Mouse (Mus musculus) limb, embryonic 11.5 days (tissue): ENCODE results near the gene Arhgef33. TPM values are rescaled to one million over a fixed set of nuclear protein-coding genes. Genes with fewer than 3 reads are reported as not detected.
"Not testable (repeated sequence)": the region's sequence is repeated elsewhere in the genome, so short reads cannot be mapped to it uniquely, and the experiment has no call there.

Source experiments
- ATAC-seq: fragments of 200-750 bp; cut with Nextera tagmentation; 2 replicates; pipeline ENCODE4 v1.8.0; 2017; ENCODE audit warnings: low read depth; ENCODE audit not compliant: insufficient number of reproducible peaks, low FRiP score, low TSS enrichment
- DNase-seq: peaks from one replicate; pipeline ENCODE4 v3.0.0-alpha.2; 2015; ENCODE audit warnings: low spot score
- H3K27ac ChIP-seq: fragments of 300-500 bp; sonication (generic); replicated peaks from 2 replicates; pipeline ENCODE4 v1.5.1; 2014; ENCODE audit warnings: low read depth, mild to moderate bottlenecking, low read length
- H3K27me3 ChIP-seq: fragments of 300-500 bp; sonication (generic); 2 replicates; pipeline ENCODE4 v1.6.1; 2014; ENCODE audit warnings: mild to moderate bottlenecking, low read length, mixed read lengths; ENCODE audit not compliant: control insufficient read depth, insufficient read depth
- H3K36me3 ChIP-seq: fragments of 300-500 bp; sonication (generic); 2 replicates; pipeline ENCODE4 v1.6.1; 2014; ENCODE audit warnings: mild to moderate bottlenecking, low read length, moderate library complexity, mixed read lengths; ENCODE audit not compliant: control insufficient read depth, insufficient read depth
- H3K4me1 ChIP-seq: fragments of 300-500 bp; sonication (generic); 2 replicates; pipeline ENCODE4 v1.6.1; 2014; ENCODE audit warnings: low read length, mixed read lengths; ENCODE audit not compliant: control insufficient read depth, insufficient read depth
- H3K4me2 ChIP-seq: fragments of 300-500 bp; sonication (generic); 2 replicates; pipeline ENCODE4 v1.6.1; 2014; ENCODE audit warnings: low read depth, mild to moderate bottlenecking, moderate library complexity; ENCODE audit not compliant: severe bottlenecking
- H3K4me3 ChIP-seq: fragments of 300-500 bp; sonication (generic); 2 replicates; pipeline ENCODE4 v1.5.1; 2014; ENCODE audit warnings: low read depth, low read length
- H3K9ac ChIP-seq: fragments of 300-500 bp; sonication (generic); 2 replicates; pipeline ENCODE4 v1.6.1; 2014; ENCODE audit warnings: mild to moderate bottlenecking, low read length
- H3K9me3 ChIP-seq: fragments of 300-500 bp; sonication (generic); 2 replicates; pipeline ENCODE4 v1.6.1; 2016; ENCODE audit warnings: low read length; ENCODE audit not compliant: control insufficient read depth
- WGBS: fragments of 180-500 bp; shearing (Covaris S2); extraction: QIAGEN DNeasy Blood & Tissue Kit; methylation state at CpG from one replicate; pipeline ENCODE4 v1.1.7; 2014; 5-methylcytosine and 5-hydroxymethylcytosine counted together
- polyA plus RNA-seq: library from polyadenylated mRNA; unstranded; fragments of >200 nt; fragmentation: Nextera tagmentation; extraction: Ambion mirVana; gene quantifications from 2 replicates; pipeline ENCODE4 v1.2.1, GENCODE M21; 2014

The Arhgef33 gene
- 0.11 and 0.53 TPM in 2 replicates for polyA plus RNA-seq

- Histone ChIP-seq H3K4me3 (no peak within 1 kb of the TSS), H3K27ac (no peak within 1 kb of the TSS), H3K9ac (no peak within 1 kb of the TSS), H3K36me3 (no peaks in the 10 kb centered on the region), H3K4me1 (no peaks in the 10 kb centered on the region), H3K4me2 (no peak within 1 kb of the TSS), H3K27me3 (no peaks in the 10 kb centered on the region), H3K9me3 (no peaks in the 10 kb centered on the region)
- DNase-seq (no peak), ATAC-seq (no peak)
- WGBS, result 96% methylated on average over 1 of the region's 1 CpGs
Measured at GRCm38 (mm10) chr17:80307251-80307650, at the start of gene Arhgef33. TSS of gene Arhgef33 (plus strand) at chr17:80307407.

- Histone ChIP-seq H3K9me3 (no peaks in the 10 kb centered on the region), H3K9ac (no peak overlapping the region), H3K4me1 (no peaks in the 10 kb centered on the region), H3K36me3 (peaks cover 11% of the 10 kb centered on the region), H3K4me2 (no peak overlapping the region), H3K27ac (no peak overlapping the region), H3K4me3 (no peak overlapping the region), H3K27me3 (no peaks in the 10 kb centered on the region)
- 93% methylated on average over 4 of the region's 4 CpGs for WGBS
- no peak for ATAC-seq
- no peak for DNase-seq
Measured at GRCm38 (mm10) chr17:80267065-80267464, 40.1 kb upstream of the Arhgef33 start.

- no peaks in the 10 kb centered on the region for H3K9me3 ChIP-seq
- peaks cover 13% of the 10 kb centered on the region for H3K36me3 ChIP-seq
- 91% methylated on average over 3 of the region's 3 CpGs for WGBS
- H3K9ac ChIP-seq, result no peak overlapping the region
- DNase-seq (no peak), ATAC-seq (no peak)
- no peaks in the 10 kb centered on the region for H3K27me3 ChIP-seq
- no peaks in the 10 kb centered on the region for H3K4me1 ChIP-seq
- H3K4me2 ChIP-seq, result no peak overlapping the region
- no peak overlapping the region for H3K27ac ChIP-seq
- no peak overlapping the region for H3K4me3 ChIP-seq
Measured at GRCm38 (mm10) chr17:80268151-80268550, 39.1 kb upstream of the Arhgef33 start.

DNA sequence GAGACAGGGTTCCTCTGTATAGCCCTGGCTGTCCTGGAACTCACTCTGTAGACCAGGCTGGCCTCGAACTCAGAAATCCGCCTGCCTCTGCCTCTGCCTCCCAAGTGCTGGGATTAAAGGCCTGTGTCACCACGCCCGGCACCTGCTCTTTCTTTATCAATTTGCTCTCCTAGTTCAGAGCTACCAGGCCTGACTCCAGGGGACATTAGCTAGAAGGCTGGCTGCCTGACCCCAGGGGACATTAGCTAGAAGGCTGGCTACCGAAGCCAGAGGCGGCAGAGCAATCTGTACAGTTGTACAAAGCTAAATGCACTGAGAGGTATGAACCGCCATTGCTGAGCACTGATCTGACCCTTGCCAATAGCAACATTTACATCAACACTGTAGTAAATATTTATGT is 36.6 kb upstream of the Arhgef33 start:
- not testable (repeated sequence) for H3K9me3 ChIP-seq, H3K9ac ChIP-seq, H3K27ac ChIP-seq, ATAC-seq, H3K4me1 ChIP-seq, H3K4me3 ChIP-seq, DNase-seq, H3K27me3 ChIP-seq, H3K4me2 ChIP-seq
- WGBS, result 96% methylated on average over 7 of the region's 7 CpGs
- peaks cover 10% of the 10 kb centered on the region for H3K36me3 ChIP-seq

DNA sequence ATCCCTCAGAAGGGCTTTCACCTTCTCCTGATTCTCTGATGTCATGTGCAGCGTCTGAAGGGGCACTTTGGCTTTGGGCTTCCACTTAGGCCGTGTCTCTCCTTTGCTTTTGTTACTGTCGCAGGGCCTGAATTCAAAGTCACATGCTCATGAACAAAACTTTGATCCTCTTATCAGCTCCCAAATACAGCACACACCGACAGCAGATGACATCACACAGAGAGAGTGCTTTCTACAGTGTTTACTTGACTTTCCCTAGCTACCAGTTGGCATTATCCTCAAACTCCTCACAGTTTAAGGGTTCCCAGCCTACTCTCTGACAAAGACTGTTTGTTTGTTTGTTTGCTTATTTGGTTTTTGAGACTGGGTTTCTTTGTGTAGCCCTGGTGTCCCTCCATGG is 29.0 kb upstream of the Arhgef33 start:
- Histone ChIP-seq H3K27me3 (no peaks in the 10 kb centered on the region), H3K9ac (no peak overlapping the region), H3K27ac (no peak overlapping the region), H3K36me3 (peaks cover 5% of the 10 kb centered on the region), H3K4me3 (no peak overlapping the region), H3K4me1 (no peaks in the 10 kb centered on the region), H3K9me3 (no peaks in the 10 kb centered on the region), H3K4me2 (no peak overlapping the region)
- no peak for DNase-seq
- ATAC-seq, result no peak
- WGBS, result 86% methylated on average over 4 of the region's 4 CpGs

- peaks cover 5% of the 10 kb centered on the region for H3K36me3 ChIP-seq
Measured at GRCm38 (mm10) chr17:80279340-80280070, 27.7 kb upstream of the Arhgef33 start.

DNA sequence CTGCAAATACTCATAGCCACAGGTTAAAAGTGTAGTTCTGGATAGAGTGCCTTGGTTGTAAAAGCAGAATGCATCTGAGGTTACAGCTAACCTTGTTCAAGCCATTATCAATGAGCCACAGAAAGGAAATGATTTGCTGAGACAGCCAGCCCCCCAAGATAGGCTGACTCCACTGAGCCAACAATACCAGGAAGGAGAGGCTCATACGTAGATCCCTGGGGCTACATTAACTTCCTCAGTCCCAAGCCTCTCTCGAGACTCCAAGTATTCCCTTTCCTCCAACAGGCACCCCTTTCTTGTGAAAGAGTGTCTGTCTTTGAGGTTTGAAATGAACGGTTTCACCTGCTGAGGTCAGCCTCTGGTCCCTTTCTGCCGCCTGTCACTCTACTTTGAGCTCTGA is 22.8 kb upstream of the Arhgef33 start:
- peaks cover 6% of the 10 kb centered on the region; the same call in 1 of the 2 replicates for H3K4me1 ChIP-seq
- no peak overlapping the region for H3K4me3 ChIP-seq
- H3K9me3 ChIP-seq, result no peaks in the 10 kb centered on the region
- no peak overlapping the region for H3K4me2 ChIP-seq
- H3K36me3 ChIP-seq, result no peaks in the 10 kb centered on the region
- H3K9ac ChIP-seq, result no peak overlapping the region
- DNase-seq (no peak), ATAC-seq (no peak)
- H3K27ac ChIP-seq, result no peak overlapping the region
- 84% methylated on average over 4 of the region's 4 CpGs for WGBS
- H3K27me3 ChIP-seq, result no peaks in the 10 kb centered on the region

More at GRCm38 (mm10) chr17:80279340-80280070, 27.7 kb upstream of the Arhgef33 start:
- WGBS, result 93% methylated on average over 8 of the region's 8 CpGs
- Histone ChIP-seq H3K27ac (no peak overlapping the region), H3K4me1 (no peaks in the 10 kb centered on the region), H3K9me3 (no peaks in the 10 kb centered on the region), H3K27me3 (no peaks in the 10 kb centered on the region), H3K4me2 (no peak overlapping the region), H3K9ac (no peak overlapping the region), H3K4me3 (no peak overlapping the region)
- ATAC-seq, result no peak
- no peak for DNase-seq

- DNase-seq, result no peak
- H3K4me2 ChIP-seq, result no peak overlapping the region
- H3K36me3 ChIP-seq, result no peaks in the 10 kb centered on the region
- no peaks in the 10 kb centered on the region for H3K27me3 ChIP-seq
- H3K4me1 ChIP-seq, result peaks cover 6% of the 10 kb centered on the region; the same call in 1 of the 2 replicates
- no peak overlapping the region for H3K9ac ChIP-seq
- no peak overlapping the region for H3K27ac ChIP-seq
- H3K9me3 ChIP-seq, result no peaks in the 10 kb centered on the region
- no peak for ATAC-seq
- no peak overlapping the region for H3K4me3 ChIP-seq
- 75% methylated on average over 6 of the region's 6 CpGs for WGBS
Measured at GRCm38 (mm10) chr17:80288012-80288411, 19.2 kb upstream of the Arhgef33 start.
